In the genomic region with DNA sequence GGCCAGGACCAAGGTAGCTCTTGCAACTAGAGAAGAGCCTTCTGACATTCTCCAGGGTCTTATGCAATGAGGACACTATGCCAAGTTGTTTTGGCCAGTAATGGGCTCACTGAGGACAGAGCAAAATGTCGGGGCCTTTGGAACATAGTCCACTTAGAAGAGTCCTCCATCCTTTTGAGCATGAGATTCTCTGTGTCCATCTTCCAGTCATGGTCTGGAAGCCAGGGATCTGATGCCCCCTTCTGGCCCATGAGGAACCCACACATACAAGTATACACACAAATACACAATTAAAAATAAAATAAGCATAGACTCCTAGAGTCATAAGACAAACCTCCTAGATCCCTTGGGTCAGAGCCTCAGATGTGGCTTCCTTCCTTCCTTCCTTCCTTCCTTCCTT, we compare ENCODE assay signal across 12 mouse cellular contexts. TPM values are rescaled to one million over a fixed set of nuclear protein-coding genes. Genes with fewer than 3 reads are reported as not detected.
DNase-seq lines count a peak whose midpoint lies in the region; ATAC-seq and TF ChIP-seq lines count a peak whose summit lies in the region.
"Had no signal": no experiment of that assay in that cellular context is flagged by ENCODE, and none has a peak within 500 bp of the region (broad histone marks: within the 10 kb centered on the region; RNA-seq: fewer than 3 reads in every experiment).

No protein-coding gene starts in this region.

- no peaks in the 10 kb centered on the region for H3K4me1 ChIP-seq in hindbrain, postnatal 0 days (ENCODE audit: insufficient read depth, low read length)
- H3K4me1 ChIP-seq in hindbrain, embryonic 10.5 days (replicated peaks): peaks cover 21% of the 10 kb centered on the region
- H3K4me1 ChIP-seq in cortical plate, adult 2 months (ENCODE audit: control insufficient read depth, insufficient read depth, low read length): no peaks in the 10 kb centered on the region

- no peaks in the 10 kb centered on the region for H3K27me3 ChIP-seq in hindbrain, postnatal 0 days (ENCODE audit: insufficient read depth, low read length)
- H3K27me3 ChIP-seq in hindbrain, embryonic 10.5 days (ENCODE audit: insufficient read depth, poor library complexity, severe bottlenecking): no peaks in the 10 kb centered on the region
- H3K27me3 ChIP-seq in Patski: no peaks in the 10 kb centered on the region
- H3K27me3 ChIP-seq: limb, embryonic 12.5 days had no signal

- no peak for TF ChIP-seq POLR2A in cortical plate, adult 2 months (IDR thresholded peaks at IDR 0.05; ENCODE audit: extremely low read depth, insufficient read depth, low read length)

- H3K27ac ChIP-seq in hindbrain, postnatal 0 days: no peak overlapping the region
- H3K27ac ChIP-seq in hindbrain, embryonic 10.5 days: no peak overlapping the region
- H3K27ac ChIP-seq in cortical plate, adult 2 months (ENCODE audit: insufficient read depth, low read length): no peak overlapping the region
- H3K27ac ChIP-seq: limb, embryonic 12.5 days had no signal

- H3K4me3 ChIP-seq in hindbrain, postnatal 0 days (ENCODE audit: low read length): no peak overlapping the region
- no peak overlapping the region for H3K4me3 ChIP-seq in hindbrain, embryonic 10.5 days
- no peak overlapping the region for H3K4me3 ChIP-seq in cortical plate, adult 2 months (ENCODE audit: insufficient read depth, low read length)
- H3K4me3 ChIP-seq: limb, embryonic 12.5 days had no signal

- CTCF ChIA-PET in Patski (lab: Charles Lee): no interaction called here

- H3K9me3 ChIP-seq in hindbrain, postnatal 0 days (ENCODE audit: low read length): no peaks in the 10 kb centered on the region
- H3K9me3 ChIP-seq in hindbrain, embryonic 10.5 days: no peaks in the 10 kb centered on the region
- H3K9me3 ChIP-seq: limb, embryonic 12.5 days had no signal

- no peak for DNase-seq in hindbrain, postnatal 0 days (ENCODE audit: low spot score)
- DNase-seq in hindbrain, embryonic 10.5 days (ENCODE audit: low spot score): no peak
- peak; percentile 50 for DNase-seq in 416B (ENCODE audit: low read depth)
- DNase-seq in Patski (ENCODE audit: low read depth, low spot score): no peak
- no peak for DNase-seq in right cerebral cortex, postnatal 36 days (ENCODE audit: low spot score in 2 of 2)
- DNase-seq in layer of hippocampus, postnatal 10 days (ENCODE audit: low spot score in 2 of 2): no peak
- DNase-seq: heart, postnatal 14 days; thymus, adult 2 months had no signal

- H3K9ac ChIP-seq in hindbrain, postnatal 0 days (replicated peaks; ENCODE audit: low read length): no peak overlapping the region
- H3K9ac ChIP-seq: limb, embryonic 12.5 days had no signal

- peak; percentile 58 for TF ChIP-seq CTCF in hindbrain, postnatal 0 days (IDR thresholded peaks at IDR 0.05; ENCODE audit: low read depth)
- peak; percentile 40 for TF ChIP-seq CTCF in Patski (IDR thresholded peaks at IDR 0.05)
- peak; percentile 30 for TF ChIP-seq CTCF in cortical plate, adult 2 months (IDR thresholded peaks at IDR 0.05; ENCODE audit: extremely low read depth, insufficient read depth, low read length)

- in situ Hi-C loops in Patski (cut with MboI; ENCODE audit: low pct_unique_long_range_greater_than_20kb): no loop called here

- H3K36me3 ChIP-seq in hindbrain, postnatal 0 days (ENCODE audit: insufficient read depth, low read length): no peaks in the 10 kb centered on the region
- no peaks in the 10 kb centered on the region for H3K36me3 ChIP-seq in hindbrain, embryonic 10.5 days
- H3K36me3 ChIP-seq: limb, embryonic 12.5 days had no signal

- no peak overlapping the region for H3K4me2 ChIP-seq in hindbrain, postnatal 0 days (ENCODE audit: low read depth, low read length)
- H3K4me2 ChIP-seq: limb, embryonic 12.5 days had no signal

- no peak for ATAC-seq in hindbrain, postnatal 0 days
- ATAC-seq in Patski: no peak
- ATAC-seq in activated CD4-positive, CD25-positive, alpha-beta regulatory T cell, adult 4 months: no peak
- ATAC-seq: midbrain, embryonic 16.5 days had no signal

- POLR2A ChIA-PET in Patski (lab: Charles Lee): no interaction called here

- 67% methylated on average over 1 of the region's 1 CpGs for WGBS in hindbrain, postnatal 0 days
- 85% methylated on average over 1 of the region's 1 CpGs for WGBS in hindbrain, embryonic 10.5 days

RNA-seq across cellular contexts. Expression of gene Epb41l4b, which starts 38.3 kb away (rescaled TPM):
- 13.9 and 14.7 TPM in 2 replicates for total RNA-seq in hindbrain, postnatal 0 days (2014; rRNA removed)
- 4.2 and 4.4 TPM in 2 replicates for polyA plus RNA-seq in hindbrain, postnatal 0 days (2015; fragmentation: Nextera tagmentation; extraction: Ambion mirVana)
- 0.65 and 0.92 TPM in 2 replicates for polyA plus RNA-seq in hindbrain, embryonic 10.5 days (2016; fragmentation: Nextera tagmentation; extraction: Ambion mirVana)
- polyA plus RNA-seq in Patski (2021): 0.22 TPM
- polyA plus RNA-seq in cortical plate, adult 2 months (2012; rRNA removed): 17.7 and 19.2 TPM in 2 replicates
- 10 to 100 TPM in 1 of 2 experiments, 1 to 10 TPM in 1; 9.3 to 12.7 TPM for total RNA-seq in layer of hippocampus, postnatal 10 days (2021)
- not detected for polyA plus RNA-seq in activated CD4-positive, CD25-positive, alpha-beta regulatory T cell, adult 4 months (2017; shearing (Covaris generic))
